ENCODE assay signal across 13 mouse cellular contexts in genomic region chr5:118302466-118303155, GRCm38 (mm10). TPM values are rescaled to one million over a fixed set of nuclear protein-coding genes. Genes with fewer than 3 reads are reported as not detected.
DNase-seq lines count a peak whose midpoint lies in the region; ATAC-seq lines count a peak whose summit lies in the region.
"Had no signal": no experiment of that assay in that cellular context is flagged by ENCODE, and none has a peak within 500 bp of the region (broad histone marks: within the 10 kb centered on the region; RNA-seq: fewer than 3 reads in every experiment).

No protein-coding gene starts in this region.

- H3K9me3 ChIP-seq in embryonic facial prominence, embryonic 14.5 days (ENCODE audit: control insufficient read depth, low read length): no peaks in the 10 kb centered on the region
- H3K9me3 ChIP-seq in intestine, embryonic 16.5 days (ENCODE audit: control insufficient read depth, low read length): no peaks in the 10 kb centered on the region
- no peaks in the 10 kb centered on the region for H3K9me3 ChIP-seq in liver, embryonic 12.5 days (replicated peaks)
- H3K9me3 ChIP-seq: forebrain, embryonic 10.5 days; heart, embryonic 12.5 days; hindbrain, embryonic 12.5 days had no signal

- H3K27ac ChIP-seq in embryonic facial prominence, embryonic 14.5 days (replicated peaks; ENCODE audit: low read depth, low read length): no peak overlapping the region
- H3K27ac ChIP-seq in intestine, embryonic 16.5 days (ENCODE audit: low read length): no peak overlapping the region
- H3K27ac ChIP-seq in liver, embryonic 12.5 days: no peak overlapping the region
- H3K27ac ChIP-seq: forebrain, embryonic 10.5 days; hindbrain, embryonic 12.5 days had no signal

- H3K27me3 ChIP-seq in embryonic facial prominence, embryonic 14.5 days (replicated peaks; ENCODE audit: control insufficient read depth, insufficient read depth, low read length): no peaks in the 10 kb centered on the region
- H3K27me3 ChIP-seq in intestine, embryonic 16.5 days (replicated peaks; ENCODE audit: control insufficient read depth, insufficient read depth, low read length): no peaks in the 10 kb centered on the region
- H3K27me3 ChIP-seq in liver, embryonic 12.5 days (replicated peaks): no peaks in the 10 kb centered on the region
- H3K27me3 ChIP-seq: heart, embryonic 12.5 days; hindbrain, embryonic 12.5 days had no signal

- H3K9ac ChIP-seq in embryonic facial prominence, embryonic 14.5 days (ENCODE audit: low read depth, low read length): no peak overlapping the region
- no peak overlapping the region for H3K9ac ChIP-seq in intestine, embryonic 16.5 days (ENCODE audit: low read depth, low read length)
- no peak overlapping the region for H3K9ac ChIP-seq in liver, embryonic 12.5 days
- H3K9ac ChIP-seq: heart, embryonic 12.5 days; hindbrain, embryonic 12.5 days had no signal

- no peaks in the 10 kb centered on the region for H3K36me3 ChIP-seq in embryonic facial prominence, embryonic 14.5 days (ENCODE audit: control insufficient read depth, insufficient read depth, low read length)
- no peaks in the 10 kb centered on the region for H3K36me3 ChIP-seq in intestine, embryonic 16.5 days (ENCODE audit: control insufficient read depth, insufficient read depth, low read length)
- no peaks in the 10 kb centered on the region for H3K36me3 ChIP-seq in liver, embryonic 12.5 days
- H3K36me3 ChIP-seq: forebrain, embryonic 10.5 days; heart, embryonic 12.5 days; hindbrain, embryonic 12.5 days had no signal

- peak; percentile 53 for DNase-seq in embryonic facial prominence, embryonic 14.5 days (ENCODE audit: low spot score)
- DNase-seq in lung, postnatal 25 days (ENCODE audit: low spot score): peak; percentile 21
- no peak for DNase-seq in natural killer cell, adult 2 months (ENCODE audit: low spot score in 2 of 2)
- no peak for DNase-seq in adrenal gland, postnatal 14 days
- no peak for DNase-seq in right cerebral cortex, postnatal 10 days (ENCODE audit: low spot score in 2 of 2)
- DNase-seq: adrenal gland, postnatal 36 days; cerebellum, adult 2 months had no signal

- 43% methylated on average over 9 of the region's 9 CpGs for WGBS in embryonic facial prominence, embryonic 14.5 days
- 32% methylated on average over 9 of the region's 9 CpGs for WGBS in intestine, embryonic 16.5 days
- WGBS in liver, embryonic 12.5 days (ENCODE audit: insufficient replicate concordance): 58% methylated on average over 9 of the region's 9 CpGs

- no peak for ATAC-seq in embryonic facial prominence, embryonic 14.5 days (ENCODE audit: low read depth)
- peak; percentile 77 for ATAC-seq in intestine, embryonic 16.5 days
- ATAC-seq in liver, embryonic 12.5 days: peak; percentile 70

- H3K4me2 ChIP-seq in embryonic facial prominence, embryonic 14.5 days (ENCODE audit: low read depth, low read length): no peak overlapping the region
- H3K4me2 ChIP-seq in intestine, embryonic 16.5 days (ENCODE audit: low read depth, low read length): no peak overlapping the region
- H3K4me2 ChIP-seq in liver, embryonic 12.5 days: no peak overlapping the region
- H3K4me2 ChIP-seq: heart, embryonic 12.5 days; hindbrain, embryonic 12.5 days; midbrain, embryonic 11.5 days had no signal

- H3K4me1 ChIP-seq in embryonic facial prominence, embryonic 14.5 days (ENCODE audit: control insufficient read depth, insufficient read depth, low read length): peaks cover 20% of the 10 kb centered on the region
- peaks cover 9% of the 10 kb centered on the region for H3K4me1 ChIP-seq in intestine, embryonic 16.5 days (ENCODE audit: control insufficient read depth, insufficient read depth, low read length)
- 0 out of 2 replicates have a peak, but pooled peaks cover 3% of the 10 kb centered on the region for H3K4me1 ChIP-seq in liver, embryonic 12.5 days

- H3K4me3 ChIP-seq in embryonic facial prominence, embryonic 14.5 days (ENCODE audit: low read depth, low read length): no peak overlapping the region
- no peak overlapping the region for H3K4me3 ChIP-seq in intestine, embryonic 16.5 days (ENCODE audit: low read length)
- H3K4me3 ChIP-seq in liver, embryonic 12.5 days: no peak overlapping the region
- H3K4me3 ChIP-seq: forebrain, embryonic 10.5 days; heart, embryonic 12.5 days; hindbrain, embryonic 12.5 days had no signal

RNA-seq across cellular contexts. Expression of gene 2410131K14Rik, which starts 57.6 kb away (rescaled TPM):
- polyA plus RNA-seq in embryonic facial prominence, embryonic 14.5 days (2014; fragmentation: Nextera tagmentation; extraction: Ambion mirVana): 10.1 and 10.7 TPM in 2 replicates
- 7.3 TPM in 2 replicates for polyA plus RNA-seq in intestine, embryonic 16.5 days (2015; fragmentation: Nextera tagmentation; extraction: Ambion mirVana)
- 2.3 and 2.6 TPM in 2 replicates for polyA plus RNA-seq in liver, embryonic 12.5 days (2016; fragmentation: Nextera tagmentation; extraction: Ambion mirVana)
- total RNA-seq in adrenal gland, postnatal 14 days (2021): 7.6 and 8.7 TPM in 2 replicates

RNA-seq across cellular contexts. Expression of gene Rnft2, which starts 57.7 kb away (rescaled TPM):
- polyA plus RNA-seq in embryonic facial prominence, embryonic 14.5 days (2014; fragmentation: Nextera tagmentation; extraction: Ambion mirVana): 2.8 and 3.6 TPM in 2 replicates
- polyA plus RNA-seq in intestine, embryonic 16.5 days (2015; fragmentation: Nextera tagmentation; extraction: Ambion mirVana): 1.1 and 2.6 TPM in 2 replicates
- 0.52 and 0.54 TPM in 2 replicates for polyA plus RNA-seq in liver, embryonic 12.5 days (2016; fragmentation: Nextera tagmentation; extraction: Ambion mirVana)
- total RNA-seq in adrenal gland, postnatal 14 days (2021): 3.1 and 3.9 TPM in 2 replicates

Comparison
In these comparisons a context has a peak if more than half of its experiments do, and no peak if none do; other contexts are left out.
1. DNase-seq: peak in embryonic facial prominence, embryonic 14.5 days (single experiment) and lung, postnatal 25 days (single experiment); none in natural killer cell, adult 2 months (0 of 2), adrenal gland, postnatal 14 days (single experiment) and right cerebral cortex, postnatal 10 days (0 of 2).